Mouse (Mus musculus) kidney, adult 2 months (tissue): ENCODE data around the gene Drap1. TPM values are rescaled to one million over a fixed set of nuclear protein-coding genes. Genes with fewer than 3 reads are reported as not detected.

Source experiments
- DNase-seq: peaks from one replicate; pipeline ENCODE4 v3.0.0; 2021
- H3K27ac ChIP-seq: fragments of 200-500 bp; 2 replicates; pipeline ENCODE4 v1.5.1; 2012; ENCODE audit warnings: low read depth, low read length, control low read depth, inconsistent platforms; ENCODE audit not compliant: insufficient read depth
- H3K27me3 ChIP-seq: fragments of 200-500 bp; replicated peaks from 2 replicates; pipeline ENCODE4 v1.6.1; 2012; ENCODE audit warnings: mild to moderate bottlenecking, moderate library complexity, low read length, inconsistent platforms; ENCODE audit not compliant: control insufficient read depth, insufficient read depth
- H3K36me3 ChIP-seq: fragments of 200-500 bp; 2 replicates; pipeline ENCODE4 v1.6.1; 2012; ENCODE audit warnings: mild to moderate bottlenecking, moderate library complexity, low read length, inconsistent platforms; ENCODE audit not compliant: control insufficient read depth, insufficient read depth
- H3K4me1 ChIP-seq: fragments of 200-500 bp; 2 replicates; pipeline ENCODE4 v1.6.1; 2011; ENCODE audit warnings: low read length; ENCODE audit not compliant: control insufficient read depth, insufficient read depth
- H3K4me3 ChIP-seq: fragments of 200-500 bp; 2 replicates; pipeline ENCODE4 v1.5.1; 2011; ENCODE audit warnings: mild to moderate bottlenecking, low read depth, low read length, control low read depth; ENCODE audit not compliant: insufficient read depth
- CTCF ChIP-seq: fragments of 200-500 bp; conservative IDR thresholded peaks from 2 replicates; pipeline ENCODE4 v1.5.1; 2011; ENCODE audit warnings: low read depth, mild to moderate bottlenecking, control low read depth, low read length, moderate library complexity, mixed read lengths; ENCODE audit not compliant: insufficient read depth, insufficient read length
- POLR2A ChIP-seq: fragments of 200-500 bp; IDR thresholded peaks from one replicate; pipeline ENCODE4 v1.6.1; 2011; ENCODE audit warnings: low read depth, low read length, control low read depth
- WGBS: fragments of 180-500 bp; shearing (Covaris S2); methylation state at CpG from one replicate; pipeline ENCODE4 v1.1.7; 2018; 5-methylcytosine and 5-hydroxymethylcytosine counted together
- polyA plus RNA-seq: library from polyadenylated mRNA; depleted of rRNA; stranded (reverse); fragments of >200 nt; gene quantifications from 2 replicates; pipeline ENCODE4 v1.2.3, GENCODE M21; 2012

Drap1 gene
- polyA plus RNA-seq, 1 experiment: 150 TPM

GRCm38 (mm10) chr19:5433951-5434350 is 9.2 kb upstream of the Drap1 start:
- peak overlapping the region; percentile 10; the same call in 1 of the 2 replicates for H3K27ac ChIP-seq
- no peaks in the 10 kb centered on the region for H3K36me3 ChIP-seq
- H3K4me3 ChIP-seq: no peak overlapping the region
- peaks cover 9% of the 10 kb centered on the region; the same call in 1 of the 2 replicates for H3K4me1 ChIP-seq
- no peaks in the 10 kb centered on the region for H3K27me3 ChIP-seq
- 69% methylated on average over 7 of the region's 7 CpGs for WGBS
- TF ChIP-seq CTCF: no peak
- no peak for TF ChIP-seq POLR2A
- DNase-seq: no peak

- H3K27me3 ChIP-seq: no peaks in the 10 kb centered on the region
- WGBS: 2% methylated on average over 16 of the region's 16 CpGs
- peak overlapping the region; percentile 48 for H3K4me3 ChIP-seq
- TF ChIP-seq CTCF (peak; percentile 65), POLR2A (no peak)
- no peaks in the 10 kb centered on the region for H3K36me3 ChIP-seq
- H3K27ac ChIP-seq: peak overlapping the region; percentile 49
- peak; percentile 83 for DNase-seq
- peaks cover 9% of the 10 kb centered on the region; the same call in 1 of the 2 replicates for H3K4me1 ChIP-seq
Observed at GRCm38 (mm10) chr19:5432992-5433852, 8.4 kb upstream of the Drap1 start.

GRCm38 (mm10) chr19:5431911-5432464 is 7.2 kb upstream of the Drap1 start:
- no peak overlapping the region for H3K27ac ChIP-seq
- H3K27me3 ChIP-seq: no peaks in the 10 kb centered on the region
- TF ChIP-seq CTCF (no peak), POLR2A (no peak)
- peaks cover 9% of the 10 kb centered on the region; the same call in 1 of the 2 replicates for H3K4me1 ChIP-seq
- WGBS: 81% methylated on average over 4 of the region's 4 CpGs
- no peaks in the 10 kb centered on the region; the same call in 1 of the 2 replicates for H3K36me3 ChIP-seq
- H3K4me3 ChIP-seq: no peak overlapping the region
- DNase-seq: no peak

- DNase-seq: no peak
- H3K4me3 ChIP-seq: no peak overlapping the region
- peaks cover 20% of the 10 kb centered on the region for H3K4me1 ChIP-seq
- H3K27me3 ChIP-seq: no peaks in the 10 kb centered on the region
- no peak overlapping the region for H3K27ac ChIP-seq
- TF ChIP-seq CTCF (no peak), POLR2A (no peak)
- 73% methylated on average over 1 of the region's 1 CpGs for WGBS
- H3K36me3 ChIP-seq: no peaks in the 10 kb centered on the region; the same call in 1 of the 2 replicates
Observed at GRCm38 (mm10) chr19:5430408-5430807, 5.6 kb upstream of the Drap1 start.

- H3K27me3 ChIP-seq: no peaks in the 10 kb centered on the region
- H3K4me1 ChIP-seq: peaks cover 20% of the 10 kb centered on the region
- TF ChIP-seq CTCF (no peak), POLR2A (no peak)
- no peak overlapping the region for H3K4me3 ChIP-seq
- no peak overlapping the region for H3K27ac ChIP-seq
- peak; percentile 92 for DNase-seq
- WGBS: 42% methylated on average over 8 of the region's 8 CpGs
- H3K36me3 ChIP-seq: no peaks in the 10 kb centered on the region; the same call in 1 of the 2 replicates
Observed at GRCm38 (mm10) chr19:5429806-5430205, 5.0 kb upstream of the Drap1 start.

GRCm38 (mm10) chr19:5429219-5429618 is 4.4 kb upstream of the Drap1 start:
- Histone ChIP-seq H3K4me3 (no peak overlapping the region), H3K27ac (no peak overlapping the region), H3K36me3 (no peaks in the 10 kb centered on the region; the same call in 1 of the 2 replicates), H3K4me1 (peaks cover 20% of the 10 kb centered on the region), H3K27me3 (no peaks in the 10 kb centered on the region)
- no peak for TF ChIP-seq CTCF
- TF ChIP-seq POLR2A: no peak
- DNase-seq: no peak
- 74% methylated on average over 4 of the region's 4 CpGs for WGBS

- WGBS: 62% methylated on average over 2 of the region's 2 CpGs
- H3K27ac ChIP-seq: no peak overlapping the region
- DNase-seq: peak; percentile 79
Observed at GRCm38 (mm10) chr19:5428083-5428482, 3.3 kb upstream of the Drap1 start.

More at GRCm38 (mm10) chr19:5428083-5428482, 3.3 kb upstream of the Drap1 start:
- TF ChIP-seq POLR2A (no peak), CTCF (peak; percentile 35)
- Histone ChIP-seq H3K4me3 (no peak overlapping the region), H3K36me3 (no peaks in the 10 kb centered on the region; the same call in 1 of the 2 replicates), H3K27me3 (no peaks in the 10 kb centered on the region), H3K4me1 (peaks cover 18% of the 10 kb centered on the region)
